Mouse (Mus musculus) midbrain, embryonic 16.5 days (tissue): ENCODE measurements at regions not wholly inside any gene's neighbourhood (a gene's known extent, or its start where the extent isn't known, plus 50 kb on each side); places are given as distances from the start of the nearest gene placed in this dataset.

Experiments
- ATAC-seq: fragments of 200-750 bp; cut with Nextera tagmentation; 2 replicates; pipeline ENCODE4 v1.8.0; 2017; ENCODE audit warnings: moderate TSS enrichment
- H3K27ac ChIP-seq: fragments of 300-500 bp; sonication (generic); 2 replicates; pipeline ENCODE4 v1.5.1; 2014; ENCODE audit warnings: mild to moderate bottlenecking, low read length, mixed read lengths
- H3K27me3 ChIP-seq: fragments of 300-500 bp; sonication (generic); 2 replicates; pipeline ENCODE4 v1.6.1; 2014; ENCODE audit warnings: low read depth, low read length, mixed read lengths; ENCODE audit not compliant: control insufficient read depth, insufficient read depth
- H3K36me3 ChIP-seq: fragments of 300-500 bp; sonication (generic); 2 replicates; pipeline ENCODE4 v1.6.1; 2014; ENCODE audit warnings: mild to moderate bottlenecking, low read length, moderate library complexity, mixed read lengths; ENCODE audit not compliant: control insufficient read depth, insufficient read depth
- H3K4me1 ChIP-seq: fragments of 300-500 bp; sonication (generic); 2 replicates; pipeline ENCODE4 v1.6.1; 2014; ENCODE audit warnings: mild to moderate bottlenecking, low read length, mixed read lengths; ENCODE audit not compliant: control insufficient read depth, insufficient read depth
- H3K4me2 ChIP-seq: fragments of 300-500 bp; sonication (generic); 2 replicates; pipeline ENCODE4 v1.6.1; 2014; ENCODE audit warnings: mild to moderate bottlenecking, low read length, mixed read lengths
- H3K4me3 ChIP-seq: fragments of 300-500 bp; sonication (generic); 2 replicates; pipeline ENCODE4 v1.5.1; 2014; ENCODE audit warnings: low read depth, mild to moderate bottlenecking, low read length, moderate library complexity, mixed read lengths
- H3K9ac ChIP-seq: fragments of 300-500 bp; sonication (generic); 2 replicates; pipeline ENCODE4 v1.6.1; 2014; ENCODE audit warnings: low read depth, low read length, mixed read lengths
- H3K9me3 ChIP-seq: fragments of 300-500 bp; sonication (generic); replicated peaks from 2 replicates; pipeline ENCODE4 v1.6.1; 2014; ENCODE audit warnings: mild to moderate bottlenecking, low read length, mixed read lengths; ENCODE audit not compliant: control insufficient read depth, poor library complexity, severe bottlenecking
- WGBS: fragments of 180-500 bp; shearing (Covaris S2); extraction: QIAGEN DNeasy Blood & Tissue Kit; methylation state at CpG from one replicate; pipeline ENCODE4 v1.1.7; 2014; 5-methylcytosine and 5-hydroxymethylcytosine counted together

DNA sequence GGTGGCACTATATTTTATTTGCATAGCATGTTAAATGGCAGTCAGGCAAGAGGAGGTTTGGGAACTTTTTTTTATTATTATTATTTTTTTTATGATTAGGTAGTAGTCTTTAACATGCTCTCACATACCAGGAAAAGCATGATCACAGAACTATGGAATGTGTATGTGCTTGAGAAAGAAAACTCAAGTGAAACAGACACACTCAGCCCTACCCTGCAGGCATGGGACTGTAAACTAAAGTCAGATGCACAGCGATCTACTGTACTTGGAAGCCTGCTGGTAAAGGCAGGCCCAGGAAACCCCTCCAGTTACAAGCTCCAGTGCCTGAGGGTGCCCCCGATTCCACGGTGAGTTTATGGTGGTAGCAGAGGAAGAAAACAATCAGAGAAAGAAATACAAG, 243.6 kb downstream of the Sp3 start:
- WGBS = 89% methylated on average over 3 of the region's 3 CpGs

DNA sequence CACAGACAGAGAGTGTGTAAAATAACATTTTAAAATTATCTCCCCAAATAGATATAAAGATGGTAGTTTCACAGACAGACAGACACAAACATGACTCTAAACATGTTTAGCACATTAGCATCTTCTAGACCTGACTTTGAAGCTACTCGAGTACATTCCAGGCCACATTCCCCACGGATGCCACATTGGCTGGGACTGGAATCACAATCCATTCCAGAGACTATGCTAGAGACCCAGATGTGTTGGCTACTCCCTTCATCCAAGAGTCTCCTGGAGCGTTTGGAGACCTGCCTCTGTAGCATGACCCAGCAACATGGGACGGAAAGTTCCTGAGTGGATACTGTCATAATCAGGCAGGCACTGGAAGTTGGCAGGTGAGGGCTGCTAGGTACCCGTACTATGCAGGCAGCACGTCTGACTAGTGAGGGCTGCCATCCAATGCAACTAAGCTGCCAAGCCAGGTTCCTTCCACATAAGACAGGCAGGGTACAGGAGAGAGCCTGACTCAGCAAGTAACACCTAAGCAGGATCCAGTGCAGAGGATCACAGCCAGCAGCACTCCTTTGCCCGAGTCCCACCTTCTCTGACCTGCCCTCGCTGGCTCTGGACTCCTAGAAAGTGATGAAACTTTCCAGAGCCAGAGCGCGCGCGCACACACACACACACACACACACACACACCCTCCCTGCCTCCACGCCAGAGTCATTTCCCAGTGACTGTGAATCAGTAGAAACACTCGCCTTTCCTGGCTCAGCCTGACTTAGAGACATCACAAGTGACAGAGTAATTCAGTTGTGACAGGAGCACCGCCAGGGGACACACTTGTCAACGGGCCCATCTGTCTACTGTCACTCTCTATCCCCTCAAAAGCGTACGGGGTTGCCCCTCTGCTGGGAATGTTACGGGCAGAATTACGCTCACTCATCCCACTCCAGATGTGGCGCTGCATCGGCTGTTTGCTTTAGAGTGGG, 239.6 kb downstream of the Sp3 start:
- Histone ChIP-seq H3K27me3 (no peaks in the 10 kb centered on the region), H3K4me3 (no peak overlapping the region), H3K4me1 (no peaks in the 10 kb centered on the region), H3K36me3 (no peaks in the 10 kb centered on the region), H3K9me3 (no peaks in the 10 kb centered on the region), H3K27ac (no peak overlapping the region), H3K9ac (no peak overlapping the region), H3K4me2 (peak overlapping the region; percentile 12; the same call in 1 of the 2 replicates)
- 58% methylated on average over 22 of the region's 22 CpGs for WGBS
- ATAC-seq = peak; percentile 11; the same call in 1 of the 2 replicates

More for the DNA sequence above, 243.6 kb downstream of the Sp3 start:
- no peak for ATAC-seq
- Histone ChIP-seq H3K9me3 (no peaks in the 10 kb centered on the region), H3K4me1 (no peaks in the 10 kb centered on the region), H3K9ac (no peak overlapping the region), H3K27ac (no peak overlapping the region), H3K4me2 (no peak overlapping the region), H3K27me3 (no peaks in the 10 kb centered on the region), H3K36me3 (no peaks in the 10 kb centered on the region), H3K4me3 (no peak overlapping the region)

DNA sequence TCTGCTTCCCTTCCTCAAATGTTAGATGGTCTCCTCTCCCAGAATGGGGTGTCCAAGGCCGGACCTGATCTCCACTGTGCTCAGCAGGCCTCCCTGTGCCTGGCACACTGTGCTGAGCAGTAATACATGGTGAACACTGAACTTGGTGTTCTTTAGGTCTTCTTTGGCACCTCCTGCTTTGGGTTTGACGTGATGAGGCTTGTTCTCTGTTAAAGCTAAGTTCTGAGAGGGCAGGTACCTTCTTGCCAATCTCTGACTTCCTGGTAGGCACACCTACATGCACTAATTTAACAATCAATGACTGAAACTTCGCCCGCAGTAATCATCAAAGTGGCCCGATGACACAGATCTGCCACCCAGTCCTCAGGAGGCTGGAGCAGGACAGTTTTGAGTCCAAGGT, 238.5 kb downstream of the Sp3 start:
- H3K4me2 ChIP-seq = no peak overlapping the region
- WGBS = 87% methylated on average over 5 of the region's 5 CpGs
- H3K4me1 ChIP-seq = no peaks in the 10 kb centered on the region
- ATAC-seq = no peak
- H3K27ac ChIP-seq = no peak overlapping the region
- no peaks in the 10 kb centered on the region for H3K9me3 ChIP-seq
- H3K36me3 ChIP-seq = no peaks in the 10 kb centered on the region
- no peak overlapping the region for H3K4me3 ChIP-seq
- H3K27me3 ChIP-seq = no peaks in the 10 kb centered on the region
- H3K9ac ChIP-seq = no peak overlapping the region

DNA sequence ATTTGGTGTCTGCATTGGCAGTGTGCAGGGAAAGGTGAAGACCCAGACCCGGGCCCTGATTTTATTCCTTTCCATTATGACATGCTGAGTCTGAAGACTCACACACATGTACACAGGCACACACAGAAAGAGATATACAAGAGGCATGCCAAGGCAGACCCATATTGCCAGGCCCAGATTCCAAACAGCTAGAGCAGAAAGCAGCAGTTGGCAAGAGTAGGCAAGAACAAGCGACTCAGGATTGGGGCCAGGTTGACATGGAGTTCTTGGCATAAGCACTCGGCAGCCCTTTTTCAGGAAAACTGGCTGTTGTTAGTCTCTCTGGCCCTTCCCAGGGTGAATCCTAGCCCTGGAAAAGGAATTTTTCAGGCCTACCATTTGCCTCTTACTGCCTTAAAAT, 236.6 kb downstream of the Sp3 start:
- WGBS = 79% methylated on average over 3 of the region's 3 CpGs
- Histone ChIP-seq H3K9ac (no peak overlapping the region), H3K27ac (no peak overlapping the region), H3K4me3 (no peak overlapping the region), H3K27me3 (no peaks in the 10 kb centered on the region), H3K9me3 (no peaks in the 10 kb centered on the region), H3K36me3 (no peaks in the 10 kb centered on the region), H3K4me2 (no peak overlapping the region), H3K4me1 (no peaks in the 10 kb centered on the region)
- ATAC-seq = no peak

DNA sequence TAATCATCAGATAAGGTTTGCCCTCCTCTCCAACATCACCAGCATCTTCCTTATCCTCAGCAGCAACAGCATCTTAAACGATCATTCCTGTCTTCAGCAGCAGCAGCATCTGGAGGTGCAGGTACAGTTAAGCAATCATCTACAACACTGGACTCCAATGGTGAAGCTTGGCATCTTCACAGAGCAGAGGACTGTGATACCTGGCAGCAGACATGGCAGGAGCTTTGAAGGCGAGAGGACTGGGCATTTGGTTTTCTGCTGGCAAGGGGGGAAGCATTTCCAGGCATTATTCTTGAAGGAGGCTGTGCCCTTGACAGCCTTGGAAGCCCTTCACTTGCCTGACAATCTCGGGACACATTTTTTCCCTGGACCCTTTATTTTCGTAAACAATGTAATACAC, 235.3 kb downstream of the Sp3 start:
- WGBS = 76% methylated on average over 4 of the region's 4 CpGs
- H3K27me3 ChIP-seq = no peaks in the 10 kb centered on the region

DNA sequence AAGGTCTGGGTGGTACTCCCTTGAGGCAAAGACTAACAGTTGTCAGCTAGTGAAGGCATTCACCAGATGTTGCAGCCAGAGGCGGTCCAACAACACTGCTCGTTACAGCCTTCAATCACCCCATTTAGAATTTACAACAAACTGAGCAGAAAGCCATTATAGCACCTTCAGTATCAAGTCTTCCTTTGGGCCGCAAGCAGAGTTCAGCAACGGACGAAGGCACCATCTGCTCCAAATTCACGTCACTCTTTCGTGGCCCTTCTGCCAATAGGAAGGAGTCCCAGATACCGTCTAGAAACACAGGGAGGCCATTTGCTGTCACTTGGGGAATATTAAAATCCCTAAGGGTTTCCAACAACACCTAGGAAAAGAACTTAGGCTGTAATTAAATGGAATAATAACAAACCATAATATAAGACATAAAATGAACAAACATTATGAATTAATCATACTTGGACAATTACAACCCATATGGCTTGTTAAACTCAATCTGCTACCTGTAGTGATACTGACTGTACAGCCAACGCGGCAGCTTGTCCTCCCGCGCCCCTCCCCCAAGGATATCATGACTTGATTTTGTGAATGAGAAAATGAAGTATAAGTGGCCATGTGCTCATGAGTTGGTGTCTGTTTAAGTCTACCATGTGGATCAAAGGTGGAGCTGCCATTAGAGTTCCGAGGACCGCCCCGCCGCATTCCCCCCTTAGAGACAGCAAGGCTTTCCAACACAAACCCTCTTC, 233.6 kb downstream of the Sp3 start:
- Histone ChIP-seq H3K27me3 (no peaks in the 10 kb centered on the region), H3K36me3 (no peaks in the 10 kb centered on the region), H3K9me3 (no peaks in the 10 kb centered on the region), H3K27ac (no peak overlapping the region), H3K4me2 (no peak overlapping the region), H3K9ac (no peak overlapping the region), H3K4me3 (no peak overlapping the region), H3K4me1 (no peaks in the 10 kb centered on the region)
- WGBS = 82% methylated on average over 16 of the region's 16 CpGs
- ATAC-seq = no peak

More for the DNA sequence above, 235.3 kb downstream of the Sp3 start:
- H3K4me1 ChIP-seq = no peaks in the 10 kb centered on the region
- no peak overlapping the region for H3K4me2 ChIP-seq
- ATAC-seq = no peak
- no peaks in the 10 kb centered on the region for H3K9me3 ChIP-seq
- H3K4me3 ChIP-seq = no peak overlapping the region
- H3K27ac ChIP-seq = no peak overlapping the region
- H3K36me3 ChIP-seq = no peaks in the 10 kb centered on the region
- no peak overlapping the region for H3K9ac ChIP-seq

DNA sequence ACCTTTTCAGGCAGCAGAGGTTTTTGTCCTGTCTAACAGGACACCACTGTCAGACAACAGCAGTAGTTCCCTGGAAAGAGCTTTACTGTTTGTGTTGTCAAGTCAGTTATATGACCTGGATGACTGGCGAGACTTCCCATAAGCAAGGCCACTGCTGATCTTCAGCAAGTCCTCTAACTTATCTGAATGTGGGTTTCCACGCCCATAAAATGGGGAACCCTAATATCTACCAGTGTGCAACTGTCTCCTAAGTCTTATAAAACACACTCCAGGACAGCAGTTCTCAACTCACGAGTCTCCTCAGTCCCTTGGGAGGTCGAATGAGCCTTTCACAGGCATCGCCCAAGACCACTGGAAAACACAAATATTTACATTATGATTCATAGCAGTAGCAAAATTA, 232.9 kb downstream of the Sp3 start:
- no peak overlapping the region for H3K9ac ChIP-seq

DNA sequence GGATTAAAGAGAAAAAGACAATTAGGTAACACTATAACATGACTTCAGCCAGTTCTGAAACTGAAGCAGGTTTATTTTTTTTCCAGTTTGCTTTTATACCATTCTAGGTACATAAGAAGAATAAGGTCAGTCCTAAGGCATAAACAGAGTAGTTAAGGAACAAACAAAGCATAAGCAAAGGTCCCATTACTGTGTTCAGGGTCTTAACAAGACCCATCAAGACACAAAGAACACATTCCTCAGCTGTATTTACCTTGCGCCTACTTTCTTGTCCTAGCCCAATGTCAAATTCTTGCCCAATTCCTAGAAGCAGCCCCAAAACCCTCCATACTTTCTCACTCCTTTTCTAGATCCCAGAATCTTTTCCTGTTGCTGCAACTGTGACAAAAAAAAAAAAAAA, 230.8 kb downstream of the Sp3 start:
- H3K27ac ChIP-seq = no peak overlapping the region
- no peak overlapping the region for H3K4me3 ChIP-seq
- ATAC-seq = no peak
- H3K4me1 ChIP-seq = no peaks in the 10 kb centered on the region
- H3K4me2 ChIP-seq = no peak overlapping the region
- H3K27me3 ChIP-seq = no peaks in the 10 kb centered on the region
- no peak overlapping the region for H3K9ac ChIP-seq
- WGBS = 97% methylated on average over 1 of the region's 1 CpGs
- H3K36me3 ChIP-seq = no peaks in the 10 kb centered on the region
- H3K9me3 ChIP-seq = no peaks in the 10 kb centered on the region

More for the DNA sequence above, 232.9 kb downstream of the Sp3 start:
- H3K27me3 ChIP-seq = no peaks in the 10 kb centered on the region
- no peak overlapping the region for H3K4me2 ChIP-seq
- H3K36me3 ChIP-seq = no peaks in the 10 kb centered on the region
- H3K9me3 ChIP-seq = no peaks in the 10 kb centered on the region
- WGBS = 86% methylated on average over 5 of the region's 5 CpGs
- ATAC-seq = no peak
- no peak overlapping the region for H3K27ac ChIP-seq
- no peaks in the 10 kb centered on the region for H3K4me1 ChIP-seq
- no peak overlapping the region for H3K4me3 ChIP-seq

DNA sequence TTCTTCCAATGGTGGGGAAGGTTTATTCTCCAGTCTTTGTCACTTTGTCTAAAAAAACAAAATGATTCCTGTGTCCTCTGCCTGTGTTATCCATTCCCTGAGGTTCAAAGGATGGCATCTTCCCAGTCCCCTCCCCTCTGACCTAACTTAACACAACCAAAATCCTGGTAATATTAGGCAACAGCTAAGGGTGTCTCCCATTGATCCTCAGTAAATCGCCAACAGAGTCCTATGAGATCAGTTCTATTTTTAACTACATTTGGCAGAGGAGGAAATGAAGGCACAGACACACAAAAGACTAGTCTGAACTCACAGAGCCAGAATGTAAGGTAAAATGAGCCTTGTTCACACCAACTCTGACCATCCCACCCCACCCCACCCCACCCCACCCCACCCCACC, 228.8 kb downstream of the Sp3 start:
- H3K27ac ChIP-seq = no peak overlapping the region
- H3K36me3 ChIP-seq = no peaks in the 10 kb centered on the region
- WGBS = 71% methylated on average over 1 of the region's 1 CpGs
- H3K4me1 ChIP-seq = no peaks in the 10 kb centered on the region
- no peak for ATAC-seq
- no peaks in the 10 kb centered on the region for H3K9me3 ChIP-seq
- no peak overlapping the region for H3K4me2 ChIP-seq
- H3K4me3 ChIP-seq = no peak overlapping the region
- no peak overlapping the region for H3K9ac ChIP-seq
- H3K27me3 ChIP-seq = no peaks in the 10 kb centered on the region
